Mouse (Mus musculus): ENCODE measurements around the gene Pck2.

Pck2 gene

DNA sequence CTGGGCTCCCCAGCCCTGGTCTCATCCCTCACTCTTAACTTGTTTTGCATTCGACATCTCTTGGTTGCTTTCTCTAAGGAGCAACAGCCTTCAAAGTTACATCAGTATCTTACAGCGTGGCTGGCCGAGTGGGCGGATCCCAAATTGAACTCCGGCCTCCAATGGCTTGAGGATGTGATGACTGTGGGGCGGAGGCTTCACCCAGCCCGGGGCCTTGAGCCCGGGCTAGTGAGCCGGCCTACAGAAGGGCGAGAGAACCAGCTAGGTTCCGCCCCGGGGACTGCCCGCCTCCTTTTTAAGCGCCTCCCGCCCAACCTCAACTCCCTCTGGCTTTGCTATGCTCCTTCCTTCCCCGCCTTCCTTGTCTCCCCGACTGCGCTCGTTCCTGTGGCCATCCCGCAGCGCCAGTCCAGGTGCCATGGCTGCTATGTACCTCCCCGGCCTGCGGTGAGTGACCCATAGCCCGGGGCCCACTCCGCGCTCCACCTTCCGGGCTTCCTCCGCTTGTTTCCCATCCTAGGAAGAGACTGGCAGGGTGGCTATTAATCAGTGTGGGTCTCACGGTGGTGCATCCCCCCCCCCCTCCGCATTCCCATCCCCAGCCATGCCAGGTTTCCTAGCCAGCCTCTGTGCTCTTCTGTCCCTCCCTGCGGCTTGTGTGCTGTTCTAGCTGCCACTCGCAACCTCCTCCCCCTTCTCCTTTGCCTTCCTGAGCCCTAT is at the start of gene Pck2:
Gene Pck2, plus strand, starts transcription at position 200 of the 720 bp plus-strand sequence.
- DNase-seq (ENCODE audit: low spot score in 2 of 2): peak; percentile 61

DNA sequence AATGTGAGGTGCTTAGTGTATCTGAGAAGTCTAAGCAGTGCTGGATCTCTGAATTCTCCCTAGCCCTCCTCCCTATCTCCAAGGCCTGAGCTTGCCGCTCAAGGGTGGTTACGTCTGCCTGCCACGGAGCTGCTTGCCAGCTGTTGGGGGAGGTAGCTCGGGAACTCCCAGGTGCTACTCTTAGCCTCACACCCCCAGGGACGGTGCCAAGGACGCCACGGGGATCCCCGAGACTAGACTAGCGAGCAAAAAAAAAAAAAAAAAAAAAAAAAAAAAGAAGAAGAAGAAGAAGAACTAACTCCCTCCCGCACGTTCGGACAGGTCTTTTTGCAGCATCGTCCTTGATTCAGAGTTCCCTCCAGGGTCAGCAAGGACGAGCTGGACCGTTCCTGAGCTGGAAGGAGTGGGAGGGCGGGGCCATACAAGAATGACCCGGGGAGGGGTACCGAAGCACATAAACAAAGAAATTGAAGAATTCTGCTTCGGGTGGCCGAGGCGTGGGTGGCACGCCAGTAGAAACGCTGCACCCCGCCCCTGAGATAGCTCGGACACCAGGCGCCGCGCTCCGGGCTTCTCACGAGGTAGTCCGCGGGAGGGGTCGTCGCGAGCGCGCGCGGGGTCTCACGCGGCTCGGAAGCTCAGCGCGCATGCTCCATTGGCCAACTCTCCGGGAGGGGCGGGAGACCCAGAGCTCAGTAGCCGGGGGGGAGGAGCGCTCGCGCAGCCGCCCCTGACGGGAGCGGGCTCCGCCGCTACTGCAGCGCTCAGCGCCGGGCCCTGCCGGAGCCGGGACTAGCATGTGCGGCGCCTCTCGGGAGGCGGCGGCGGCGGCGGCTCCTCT is 49.5 kb upstream of the Pck2 start, which contains the start of gene Carmil3:
Gene Carmil3, plus strand, starts transcription at position 291 of the 841 bp plus-strand sequence.
- peak; percentile 76 to 82 for DNase-seq (ENCODE audit: low spot score in 2 of 2)

DNA sequence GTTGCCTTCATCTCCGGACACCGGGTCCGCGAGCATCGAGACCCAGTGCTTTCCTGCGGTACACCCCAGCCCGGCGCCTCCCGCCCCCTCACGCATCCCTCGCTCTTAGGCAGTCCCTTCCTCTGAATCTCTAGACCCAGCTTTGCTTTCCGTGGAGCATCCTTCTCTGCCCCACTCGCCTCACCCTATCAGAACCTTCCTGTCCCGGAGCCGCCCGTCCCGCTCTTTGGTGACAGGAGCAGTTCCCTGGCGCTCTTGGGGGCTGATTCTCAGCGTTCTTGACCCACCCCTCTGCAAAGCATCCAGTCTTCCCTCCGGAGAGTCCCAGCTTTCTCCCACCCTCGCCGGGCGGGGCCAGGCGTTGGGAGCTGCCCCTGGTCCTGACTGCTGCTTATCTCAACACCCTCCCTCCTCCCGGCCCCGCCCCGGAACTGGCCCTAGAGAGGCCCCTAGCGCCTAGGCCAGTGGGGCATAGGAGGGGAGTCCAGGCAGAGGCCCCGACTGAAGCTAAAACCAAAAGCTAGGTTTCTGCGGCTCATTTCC is 48.7 kb upstream of the Pck2 start:
- DNase-seq (ENCODE audit: low spot score in 2 of 2): peak in 1 of 2 experiments; percentile 41

DNA sequence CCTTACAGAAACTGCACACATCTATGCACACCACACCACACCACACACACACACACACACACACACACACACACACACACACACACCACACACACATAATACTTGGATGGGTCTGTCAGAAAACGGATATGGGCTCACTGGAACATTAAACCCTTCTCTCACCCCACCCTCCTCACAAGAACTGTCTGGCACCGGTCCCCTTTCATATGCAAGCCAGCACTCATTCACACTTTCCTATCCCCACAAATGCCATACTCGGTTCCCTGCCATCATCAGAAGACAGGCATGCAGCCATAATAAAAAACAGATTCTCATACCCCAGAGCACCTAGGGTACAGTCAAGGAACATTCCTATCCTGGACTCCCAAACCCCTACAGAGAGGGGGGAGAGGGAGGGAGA is 48.0 kb upstream of the Pck2 start:
- DNase-seq (ENCODE audit: low spot score in 2 of 2): no peak

DNA sequence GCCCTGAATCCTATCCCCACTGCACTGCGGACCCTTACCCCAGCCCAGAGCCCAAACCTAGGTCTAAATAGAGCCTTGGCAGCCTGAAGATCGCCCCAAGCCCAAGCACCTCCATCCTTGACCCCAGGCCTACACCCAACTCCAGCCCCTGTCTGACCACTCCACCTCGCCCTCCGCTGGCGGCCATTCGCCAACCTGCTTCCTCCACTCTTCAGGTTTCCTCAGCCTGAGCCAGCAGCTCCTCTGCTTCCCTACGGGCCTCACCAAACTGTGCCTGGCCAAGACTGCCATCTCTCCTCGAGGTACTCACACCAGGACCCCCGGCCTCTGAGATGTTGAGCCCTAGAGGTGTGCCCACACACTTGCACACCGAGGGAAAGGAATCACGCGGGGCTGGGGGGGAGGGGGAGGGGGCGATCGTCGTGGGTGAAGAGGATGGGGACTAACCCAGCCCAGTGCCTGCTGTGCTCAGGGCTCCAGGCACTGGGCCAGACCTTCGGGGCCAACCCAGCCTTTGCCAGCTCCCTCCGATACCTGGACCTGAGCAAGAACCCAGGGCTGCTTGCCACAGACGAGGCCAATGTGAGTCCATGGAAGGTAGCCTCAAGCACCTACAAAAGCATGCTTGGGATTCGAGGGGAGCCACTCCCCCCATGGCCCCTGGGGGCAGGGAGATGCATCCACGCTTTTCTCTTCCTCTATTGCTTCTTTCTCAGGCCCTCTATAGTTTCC is 44.4 kb upstream of the Pck2 start:
- no peak for DNase-seq (ENCODE audit: low spot score in 2 of 2)

DNA sequence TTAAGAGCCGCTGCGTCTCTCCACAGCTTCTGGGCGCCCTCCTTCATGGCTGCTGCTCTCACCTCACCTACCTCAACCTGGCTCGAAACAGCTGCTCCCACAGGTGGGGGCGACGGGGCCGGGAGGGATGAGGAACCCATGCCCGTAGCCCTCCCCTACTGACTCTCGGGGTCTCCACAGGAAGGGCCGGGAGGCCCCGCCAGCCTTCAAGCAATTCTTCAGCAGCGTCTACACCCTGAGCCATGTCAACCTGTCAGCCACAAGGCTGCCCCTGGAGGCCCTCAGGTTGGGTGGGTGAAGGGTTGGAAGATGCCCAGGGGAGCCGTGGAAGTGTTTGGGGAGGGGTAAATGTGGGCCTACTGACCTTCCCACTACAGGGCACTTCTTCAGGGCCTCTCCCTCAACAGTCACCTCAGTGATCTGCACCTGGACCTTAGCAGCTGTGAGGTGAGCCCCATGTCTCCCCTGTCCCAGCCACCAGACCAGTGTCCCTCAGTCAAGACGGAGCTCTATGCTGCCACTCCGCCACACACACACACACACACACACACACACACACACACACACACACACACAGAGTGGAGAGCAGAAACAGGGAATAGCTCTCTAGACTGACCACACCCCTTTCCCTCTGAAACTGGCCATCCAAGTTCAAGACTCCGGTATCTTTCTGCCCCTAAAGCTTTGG is 43.2 kb upstream of the Pck2 start:
- peak in 1 of 2 experiments; percentile 9 for DNase-seq (ENCODE audit: low spot score in 2 of 2)

DNA sequence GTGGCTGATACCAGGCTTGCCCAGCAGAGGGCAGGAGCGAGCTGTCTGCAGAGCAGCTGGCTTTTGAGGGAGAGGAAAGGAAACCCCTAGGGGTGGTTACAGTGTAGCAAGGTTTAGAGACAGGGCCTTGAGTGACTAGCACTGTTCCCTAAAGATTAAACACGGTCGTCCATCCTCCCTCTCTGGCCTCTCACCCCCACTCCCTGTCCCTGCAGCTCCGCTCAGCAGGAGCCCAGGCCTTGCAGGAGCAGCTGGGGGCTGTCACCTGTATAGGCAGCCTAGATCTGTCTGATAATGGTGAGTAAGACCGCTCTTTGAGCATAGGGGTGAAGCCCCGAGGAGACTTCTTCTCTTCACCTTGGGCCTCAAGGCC is 42.6 kb upstream of the Pck2 start:
- peak in 1 of 2 experiments; percentile 82 for DNase-seq (ENCODE audit: low spot score in 2 of 2)

DNA sequence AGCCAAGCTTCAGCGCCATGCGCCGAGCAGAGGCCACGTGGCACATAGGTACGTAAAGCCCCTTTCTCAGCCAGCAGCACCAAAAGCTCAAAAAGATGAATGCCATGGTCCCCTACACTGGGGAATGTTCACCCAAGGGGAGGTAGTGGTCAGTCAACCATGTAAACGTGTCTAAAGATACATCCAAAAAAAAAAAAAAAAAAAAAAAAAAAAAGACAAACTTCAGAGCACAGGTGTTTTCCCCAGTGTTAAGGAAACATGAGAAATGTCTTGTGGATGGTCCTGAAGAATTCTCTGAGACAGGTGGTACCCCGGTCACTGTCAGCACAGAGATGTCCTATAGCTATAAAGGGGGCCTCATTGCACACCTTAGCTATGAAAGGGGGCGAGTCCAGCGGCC is 34.5 kb upstream of the Pck2 start:
- no peak for DNase-seq (ENCODE audit: low spot score in 2 of 2)

DNA sequence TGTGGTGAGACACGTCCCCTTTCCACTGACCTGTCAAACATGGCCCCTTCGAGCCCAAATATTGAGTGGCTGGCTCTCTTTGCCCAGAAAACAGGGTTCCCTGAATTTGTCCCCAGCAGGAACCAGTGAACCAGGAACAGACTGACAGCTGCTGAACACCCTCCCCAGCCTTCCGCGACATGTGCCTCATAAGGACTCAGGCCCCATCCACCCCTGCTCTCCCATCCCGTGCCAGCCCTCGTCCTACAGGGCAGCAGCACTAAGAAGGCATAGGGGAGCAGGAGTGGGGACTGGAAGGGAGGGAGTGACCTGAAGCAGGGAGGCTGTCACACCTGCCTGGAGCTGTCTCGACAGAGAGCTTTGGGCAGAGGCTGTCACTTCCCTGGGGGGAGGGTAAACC is 32.3 kb upstream of the Pck2 start:
- no peak for DNase-seq (ENCODE audit: low spot score in 2 of 2)

DNA sequence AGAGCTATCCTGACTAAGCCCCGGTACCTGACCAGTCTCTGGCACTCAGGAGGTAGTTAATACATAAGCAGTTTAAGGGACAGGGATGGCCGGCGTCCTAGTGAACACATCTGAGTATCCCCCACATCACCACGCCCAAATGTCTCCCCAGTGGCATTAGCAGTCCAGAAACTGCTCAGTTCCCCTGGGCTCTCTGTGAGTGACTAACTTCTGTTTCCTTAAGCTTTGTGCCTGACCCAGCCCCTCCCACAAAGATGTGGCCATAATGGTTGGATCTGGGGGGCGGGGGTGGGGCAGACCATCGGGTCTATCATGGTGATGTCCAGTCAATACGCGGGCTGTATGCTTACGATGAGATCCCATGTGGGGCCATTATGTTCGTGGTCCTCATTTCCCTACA is 30.5 kb upstream of the Pck2 start:
- DNase-seq (ENCODE audit: low spot score in 2 of 2): no peak

DNA sequence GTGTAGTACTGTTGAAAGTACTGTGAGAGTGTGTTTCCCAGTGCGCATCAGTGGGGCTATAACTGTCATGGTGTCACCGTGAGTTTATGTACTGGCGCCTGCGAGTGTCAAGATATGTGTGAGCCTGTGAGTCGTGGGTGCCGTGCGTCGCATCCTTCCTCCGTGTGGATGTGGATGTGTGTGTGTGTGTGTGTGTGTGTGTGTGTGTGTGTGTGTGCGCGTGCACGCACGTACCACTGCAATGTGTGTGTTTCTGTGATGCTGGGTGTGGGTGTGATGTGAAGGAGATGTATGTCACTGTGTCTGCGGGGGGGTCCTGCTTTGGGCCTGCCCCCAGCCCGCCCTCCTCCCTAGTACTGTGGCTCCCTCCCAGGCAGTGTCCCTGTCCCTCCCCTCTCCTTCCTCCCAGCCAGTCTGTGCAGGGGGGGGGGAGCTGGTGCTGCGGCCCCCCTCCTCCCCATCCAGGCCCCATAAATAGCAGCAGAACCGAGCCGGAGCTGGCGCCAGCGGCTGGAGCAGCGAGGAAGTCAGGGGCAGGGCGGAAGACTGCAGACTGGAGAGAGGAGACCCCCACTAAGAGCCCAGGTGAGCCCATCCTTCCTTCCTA is 29.8 kb upstream of the Pck2 start, which contains the start of gene Cpne6:
Gene Cpne6, plus strand, starts transcription at position 321 of the 607 bp plus-strand sequence.
- DNase-seq (ENCODE audit: low spot score in 2 of 2): peak in 1 of 2 experiments; percentile 61

DNA sequence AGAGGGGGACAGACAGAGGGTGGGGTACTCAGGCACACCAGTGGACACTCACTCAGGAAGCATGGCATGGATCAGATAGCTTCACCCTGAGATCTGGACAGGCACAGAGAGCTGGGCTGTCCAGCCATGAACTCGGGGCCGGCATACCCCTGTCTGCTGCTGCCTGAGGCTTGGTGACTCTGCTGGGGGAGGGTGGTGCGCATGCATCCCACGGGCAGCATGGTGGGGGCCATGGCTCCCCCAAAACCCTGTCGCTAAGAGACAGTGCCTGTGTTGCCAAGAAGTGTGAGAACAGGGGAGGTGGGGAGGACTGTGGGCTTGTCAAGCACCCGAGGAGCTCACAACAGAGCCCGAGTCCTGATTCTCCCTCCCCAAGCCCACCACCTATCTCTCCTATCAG is 29.0 kb upstream of the Pck2 start:
- DNase-seq (ENCODE audit: low spot score in 2 of 2): peak; percentile 52 to 62

DNA sequence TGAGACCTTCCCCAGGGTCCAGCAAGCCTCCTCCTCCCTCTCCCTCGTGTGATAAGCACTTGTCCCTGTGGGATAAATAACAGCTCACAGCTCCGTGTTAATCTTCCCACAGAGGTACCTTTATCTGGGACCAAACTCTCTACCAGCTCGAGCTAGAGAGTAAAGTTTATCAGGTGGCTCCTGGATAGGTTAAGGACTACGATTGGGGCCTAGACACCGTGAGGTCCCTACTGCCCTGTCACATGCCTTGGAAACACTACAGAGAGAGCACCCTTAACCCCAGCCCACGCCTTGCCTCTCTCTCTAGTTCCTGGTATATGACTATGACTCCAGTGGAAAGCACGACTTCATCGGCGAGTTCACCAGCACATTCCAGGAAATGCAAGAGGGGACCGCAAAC is 26.1 kb upstream of the Pck2 start:
- no peak for DNase-seq (ENCODE audit: low spot score in 2 of 2)

DNA sequence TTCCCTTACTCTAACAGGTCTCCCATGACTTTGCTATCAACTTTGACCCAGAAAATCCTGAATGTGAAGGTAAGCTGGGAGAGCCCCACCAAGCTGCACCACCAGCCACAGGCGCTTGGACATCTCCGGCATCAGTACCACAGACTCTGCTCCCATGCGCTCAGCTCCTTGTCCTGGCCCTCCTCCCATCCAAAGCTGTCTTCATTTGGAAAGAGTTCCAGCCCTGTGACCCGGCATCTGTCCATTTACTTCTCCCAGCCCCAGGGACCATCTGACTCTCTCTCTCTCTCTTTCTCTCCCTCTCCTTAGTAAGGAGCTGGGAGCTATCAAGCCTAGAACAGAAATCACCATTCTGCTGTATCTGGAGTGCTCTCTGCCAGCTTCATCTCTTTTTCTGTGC is 24.2 kb upstream of the Pck2 start:
- DNase-seq (ENCODE audit: low spot score in 2 of 2): no peak

DNA sequence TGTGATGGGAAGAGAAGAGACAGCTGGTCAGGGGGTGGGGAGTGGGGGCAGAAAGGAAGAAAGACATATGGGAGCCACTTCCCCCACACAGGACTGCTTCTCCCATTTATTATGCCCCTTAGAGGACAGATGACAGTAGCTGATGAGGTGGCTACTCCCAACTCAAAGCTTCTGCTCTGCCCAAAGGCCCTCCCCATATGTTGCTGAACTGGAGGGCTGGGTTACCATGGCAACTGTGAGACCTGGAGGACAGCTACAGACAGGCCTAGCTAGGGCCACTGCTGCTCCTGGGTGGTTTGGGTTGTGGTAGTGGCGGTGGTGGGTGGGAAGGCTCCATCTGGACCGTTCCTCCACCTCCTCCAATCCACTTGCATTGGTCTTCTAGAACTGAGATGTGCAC is 21.2 kb upstream of the Pck2 start:
- DNase-seq (ENCODE audit: low spot score in 2 of 2): peak in 1 of 2 experiments; percentile 62

DNA sequence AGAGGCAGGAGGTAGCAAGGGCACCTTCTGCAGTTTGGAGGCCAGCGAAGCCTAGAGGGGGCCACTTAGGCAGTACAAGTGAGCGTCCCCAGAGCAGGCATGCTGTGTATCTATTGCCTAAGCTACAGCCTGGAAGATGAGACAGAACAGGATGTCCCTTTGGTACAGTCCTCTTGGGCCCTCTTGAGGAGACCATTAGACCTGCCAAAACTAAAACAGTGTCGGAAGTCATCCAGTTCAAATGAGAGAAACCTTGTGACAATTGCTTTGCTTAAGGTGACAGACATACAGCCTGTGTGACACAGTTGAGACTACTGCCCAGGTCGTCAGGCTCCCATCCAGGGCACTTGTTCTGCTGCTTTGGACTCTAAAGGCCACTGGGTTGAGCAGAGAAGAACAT is 20.5 kb upstream of the Pck2 start:
- no peak for DNase-seq (ENCODE audit: low spot score in 2 of 2)

DNA sequence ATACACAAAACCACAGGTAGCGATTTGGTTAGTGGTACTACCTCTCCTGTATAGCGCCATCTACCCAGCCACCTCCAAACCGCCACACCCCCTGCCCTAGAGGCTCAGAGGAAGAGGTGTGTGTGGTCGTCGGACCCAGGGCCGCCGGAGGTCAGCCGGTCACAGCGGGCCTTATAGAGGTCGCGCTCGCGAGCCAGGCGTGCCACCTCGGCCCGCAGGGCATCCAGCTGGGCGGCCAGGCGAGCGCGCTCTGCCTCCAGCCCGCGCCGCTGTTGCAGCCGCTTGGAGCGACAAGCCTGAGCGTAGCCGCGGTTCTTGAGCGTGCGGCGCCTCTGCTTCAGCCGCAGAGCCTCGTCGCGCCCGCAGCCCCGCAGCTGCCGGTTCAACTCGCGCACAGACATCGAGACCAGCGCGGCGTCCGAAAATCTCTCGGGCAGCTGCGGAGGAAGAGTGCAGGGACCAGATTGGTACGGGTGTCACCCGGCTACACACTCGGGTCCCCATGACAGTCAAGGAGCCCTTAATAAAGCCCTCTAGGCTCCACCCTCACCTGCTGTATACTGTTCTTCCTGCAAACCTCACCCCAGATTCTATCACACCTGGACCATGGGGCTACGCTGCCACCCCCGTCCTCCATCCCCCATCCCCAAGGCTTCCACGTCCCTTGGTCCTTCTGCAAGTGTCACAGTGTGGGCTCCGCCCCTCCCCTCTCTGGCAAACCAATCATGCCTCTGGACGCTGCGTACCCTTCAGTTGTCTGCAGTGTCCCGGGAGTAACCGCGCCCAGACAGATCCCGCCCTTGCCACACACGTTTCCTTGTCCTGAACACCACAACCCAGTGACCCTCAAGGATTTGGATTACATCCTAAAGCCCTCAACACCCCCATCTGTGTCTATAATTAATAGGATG is 19.4 kb upstream of the Pck2 start:
- DNase-seq (ENCODE audit: low spot score in 2 of 2): no peak

DNA sequence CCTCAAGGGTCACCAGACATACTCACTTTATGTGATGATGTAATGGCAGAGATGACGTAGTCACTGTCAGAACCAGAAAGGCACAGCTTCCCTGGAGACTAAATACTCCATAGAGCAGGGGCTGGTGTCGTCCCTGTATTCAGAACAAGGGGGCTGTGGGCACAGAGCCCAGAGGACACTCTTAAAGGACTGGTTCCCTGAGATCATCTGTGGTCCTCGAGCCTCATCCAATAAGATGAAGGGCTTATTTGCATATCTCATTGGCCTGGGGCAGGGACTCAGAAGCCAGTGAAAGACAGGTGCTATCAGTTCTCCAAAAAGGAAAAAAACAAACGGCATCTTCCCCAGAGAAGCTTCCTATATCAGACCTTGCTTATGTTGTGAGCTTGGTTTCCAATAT is 16.0 kb upstream of the Pck2 start:
- no peak for DNase-seq (ENCODE audit: low spot score in 2 of 2)

DNA sequence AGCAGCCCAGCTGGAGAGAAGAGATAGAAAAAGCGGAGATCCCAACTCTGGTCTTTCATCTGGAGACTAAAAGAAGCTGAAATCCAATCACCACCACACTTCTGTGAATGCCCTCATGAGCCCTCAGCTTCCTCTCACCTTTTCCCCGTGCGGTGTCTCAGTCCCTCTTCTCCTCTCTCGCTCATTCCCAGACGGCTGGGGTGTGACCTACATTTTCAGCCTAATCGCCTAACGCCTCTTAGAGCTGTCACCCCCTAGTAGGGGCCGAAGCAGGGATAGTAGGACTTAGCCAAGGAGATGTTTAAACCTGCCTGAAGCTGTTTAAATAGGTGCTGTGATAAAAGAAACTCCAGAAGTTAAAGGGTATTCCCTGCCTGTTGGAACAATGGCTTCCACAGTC is 15.3 kb upstream of the Pck2 start, which contains the start of gene Nrl:
Gene Nrl, minus strand, starts transcription at position 197 of the 400 bp plus-strand sequence.
- no peak for DNase-seq (ENCODE audit: low spot score in 2 of 2)

DNA sequence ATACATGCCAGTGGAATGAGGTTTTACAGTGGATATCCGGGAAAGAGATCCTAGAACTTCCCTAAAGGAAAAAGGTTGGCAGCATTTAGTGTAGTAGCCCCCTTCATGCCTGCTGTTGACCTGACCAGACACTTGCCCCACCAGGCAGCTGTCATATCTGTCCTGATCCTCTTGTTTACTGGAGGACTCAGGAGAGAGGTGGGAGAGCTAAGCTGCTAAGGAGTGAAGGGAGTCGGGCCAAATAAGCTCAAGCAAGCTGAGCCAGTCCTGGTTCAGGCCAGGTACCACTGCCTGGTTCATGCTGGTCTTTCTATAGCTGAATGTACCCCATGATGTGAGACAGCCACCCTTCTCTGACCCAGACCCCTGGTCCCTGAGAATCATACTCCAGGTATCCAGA is 13.4 kb upstream of the Pck2 start:
- no peak for DNase-seq (ENCODE audit: low spot score in 2 of 2)

Measured in frontal cortex, postnatal 14 days (tissue).